Mouse (Mus musculus) neural tube, embryonic 11.5 days (tissue): ENCODE results near the gene Prcp. TPM values are rescaled to one million over a fixed set of nuclear protein-coding genes. Genes with fewer than 3 reads are reported as not detected.
"Not testable (repeated sequence)": the region's sequence is repeated elsewhere in the genome, so short reads cannot be mapped to it uniquely, and the experiment has no call there.

Experiments used
- ATAC-seq: fragments of 200-750 bp; cut with Nextera tagmentation; 2 replicates; pipeline ENCODE4 v1.8.0; 2017; ENCODE audit warnings: moderate number of reproducible peaks, mild to moderate bottlenecking, moderate TSS enrichment, moderate library complexity; ENCODE audit not compliant: insufficient read depth, low FRiP score, low TSS enrichment
- DNase-seq: peaks from one replicate; pipeline ENCODE4 v3.0.0-alpha.2; 2015; ENCODE audit warnings: low spot score
- H3K27ac ChIP-seq: fragments of 300-500 bp; sonication (generic); 2 replicates; pipeline ENCODE4 v1.5.1; 2014; ENCODE audit warnings: low read depth, mild to moderate bottlenecking, low read length
- H3K27me3 ChIP-seq: fragments of 300-500 bp; sonication (generic); 2 replicates; pipeline ENCODE4 v1.6.1; 2014; ENCODE audit warnings: mild to moderate bottlenecking, low read length, mixed read lengths; ENCODE audit not compliant: control insufficient read depth, insufficient read depth
- H3K36me3 ChIP-seq: fragments of 300-500 bp; sonication (generic); 2 replicates; pipeline ENCODE4 v1.6.1; 2014; ENCODE audit warnings: mild to moderate bottlenecking, low read length, moderate library complexity, mixed read lengths; ENCODE audit not compliant: control insufficient read depth, insufficient read depth
- H3K4me1 ChIP-seq: fragments of 300-500 bp; sonication (generic); 2 replicates; pipeline ENCODE4 v1.6.1; 2014; ENCODE audit warnings: low read length, mixed read lengths; ENCODE audit not compliant: control insufficient read depth, insufficient read depth
- H3K4me2 ChIP-seq: fragments of 300-500 bp; sonication (generic); 2 replicates; pipeline ENCODE4 v1.6.1; 2014; ENCODE audit warnings: low read depth, mild to moderate bottlenecking, moderate library complexity
- H3K4me3 ChIP-seq: fragments of 300-500 bp; sonication (generic); 2 replicates; pipeline ENCODE4 v1.5.1; 2014; ENCODE audit warnings: low read depth, low read length
- H3K9ac ChIP-seq: fragments of 300-500 bp; sonication (generic); 2 replicates; pipeline ENCODE4 v1.6.1; 2014; ENCODE audit warnings: mild to moderate bottlenecking, low read length
- H3K9me3 ChIP-seq: fragments of 300-500 bp; sonication (generic); 2 replicates; pipeline ENCODE4 v1.6.1; 2016; ENCODE audit warnings: low read length; ENCODE audit not compliant: control insufficient read depth
- WGBS: fragments of 180-500 bp; shearing (Covaris S2); extraction: QIAGEN DNeasy Blood & Tissue Kit; methylation state at CpG from one replicate; pipeline ENCODE4 v1.1.7; 2014; 5-methylcytosine and 5-hydroxymethylcytosine counted together
- polyA plus RNA-seq: library from polyadenylated mRNA; unstranded; fragments of >200 nt; fragmentation: Nextera tagmentation; extraction: Ambion mirVana; gene quantifications from 2 replicates; pipeline ENCODE4 v1.2.1, GENCODE M21; 2014

Prcp gene
- polyA plus RNA-seq, 1 experiment from 2014 or later = 18.4 TPM

GRCm38 (mm10) chr7:92897021-92897420 is 22.8 kb downstream of the Prcp start:
- no peaks in the 10 kb centered on the region for H3K9me3 ChIP-seq
- no peaks in the 10 kb centered on the region for H3K4me1 ChIP-seq
- H3K4me2 ChIP-seq = no peak overlapping the region
- no peak overlapping the region for H3K27ac ChIP-seq
- DNase-seq (no peak), ATAC-seq (peak; percentile 61; the same call in 1 of the 2 replicates)
- WGBS = 65% methylated on average over 2 of the region's 2 CpGs
- H3K9ac ChIP-seq = no peak overlapping the region
- no peaks in the 10 kb centered on the region for H3K27me3 ChIP-seq
- no peaks in the 10 kb centered on the region for H3K36me3 ChIP-seq
- no peak overlapping the region for H3K4me3 ChIP-seq

GRCm38 (mm10) chr7:92903360-92904038 is 29.2 kb downstream of the Prcp start:
- Histone ChIP-seq H3K27me3 (no peaks in the 10 kb centered on the region), H3K36me3 (no peaks in the 10 kb centered on the region), H3K9me3 (no peaks in the 10 kb centered on the region), H3K27ac (no peak overlapping the region), H3K4me2 (no peak overlapping the region), H3K9ac (no peak overlapping the region), H3K4me1 (no peaks in the 10 kb centered on the region), H3K4me3 (no peak overlapping the region)
- peak; percentile 76 for DNase-seq
- WGBS = 55% methylated on average over 7 of the region's 7 CpGs
- peak; percentile 89 for ATAC-seq

GRCm38 (mm10) chr7:92904285-92904684 is 30.0 kb downstream of the Prcp start:
- not testable (repeated sequence) for H3K4me2 ChIP-seq, H3K4me3 ChIP-seq, H3K9ac ChIP-seq, H3K9me3 ChIP-seq, H3K4me1 ChIP-seq, H3K36me3 ChIP-seq, H3K27ac ChIP-seq, ATAC-seq, H3K27me3 ChIP-seq, DNase-seq
- 58% methylated on average over 7 of the region's 7 CpGs for WGBS

GRCm38 (mm10) chr7:92920172-92920856 is 46.0 kb downstream of the Prcp start:
- no peaks in the 10 kb centered on the region for H3K9me3 ChIP-seq
- 88% methylated on average over 6 of the region's 6 CpGs for WGBS
- no peak for DNase-seq
- no peak overlapping the region for H3K4me2 ChIP-seq
- H3K27ac ChIP-seq = no peak overlapping the region
- H3K4me1 ChIP-seq = no peaks in the 10 kb centered on the region
- no peak for ATAC-seq
- no peak overlapping the region for H3K9ac ChIP-seq
- no peaks in the 10 kb centered on the region for H3K27me3 ChIP-seq
- no peaks in the 10 kb centered on the region for H3K36me3 ChIP-seq
- H3K4me3 ChIP-seq = no peak overlapping the region

- 86% methylated on average over 2 of the region's 2 CpGs for WGBS
- H3K36me3 ChIP-seq = no peaks in the 10 kb centered on the region
- H3K9me3 ChIP-seq = no peaks in the 10 kb centered on the region
- H3K27ac ChIP-seq = no peak overlapping the region
- no peaks in the 10 kb centered on the region for H3K4me1 ChIP-seq
- DNase-seq (no peak), ATAC-seq (no peak)
- no peak overlapping the region for H3K4me2 ChIP-seq
- H3K4me3 ChIP-seq = no peak overlapping the region
- H3K9ac ChIP-seq = no peak overlapping the region
- no peaks in the 10 kb centered on the region for H3K27me3 ChIP-seq
Observed at GRCm38 (mm10) chr7:92920857-92921172, 46.5 kb downstream of the Prcp start.

GRCm38 (mm10) chr7:92932792-92933191 is 58.5 kb downstream of the Prcp start:
- no peak for ATAC-seq
- Histone ChIP-seq H3K27ac (no peak overlapping the region), H3K27me3 (no peaks in the 10 kb centered on the region), H3K36me3 (no peaks in the 10 kb centered on the region), H3K4me1 (no peaks in the 10 kb centered on the region), H3K4me2 (no peak overlapping the region), H3K9me3 (no peaks in the 10 kb centered on the region), H3K4me3 (no peak overlapping the region), H3K9ac (no peak overlapping the region)
- 87% methylated on average over 8 of the region's 8 CpGs for WGBS
- no peak for DNase-seq

- not testable (repeated sequence) for H3K4me1 ChIP-seq, H3K27ac ChIP-seq, H3K4me2 ChIP-seq, H3K27me3 ChIP-seq, H3K9ac ChIP-seq, DNase-seq, ATAC-seq, H3K4me3 ChIP-seq, H3K9me3 ChIP-seq, H3K36me3 ChIP-seq
- WGBS = 70% methylated on average over 4 of the region's 4 CpGs
Observed at GRCm38 (mm10) chr7:92933308-92933948, 59.2 kb downstream of the Prcp start.

- DNase-seq (no peak), ATAC-seq (no peak)
- H3K36me3 ChIP-seq = no peaks in the 10 kb centered on the region
- H3K4me1 ChIP-seq = no peaks in the 10 kb centered on the region
- no peak overlapping the region for H3K4me2 ChIP-seq
- H3K4me3 ChIP-seq = no peak overlapping the region
- no peaks in the 10 kb centered on the region for H3K27me3 ChIP-seq
- H3K27ac ChIP-seq = no peak overlapping the region
- 68% methylated on average over 5 of the region's 5 CpGs for WGBS
- H3K9me3 ChIP-seq = no peaks in the 10 kb centered on the region
- no peak overlapping the region for H3K9ac ChIP-seq
Observed at GRCm38 (mm10) chr7:92936747-92937146, 62.5 kb downstream of the Prcp start.

- no peaks in the 10 kb centered on the region for H3K4me1 ChIP-seq
- H3K27me3 ChIP-seq = no peaks in the 10 kb centered on the region
- no peak overlapping the region for H3K27ac ChIP-seq
- no peaks in the 10 kb centered on the region for H3K9me3 ChIP-seq
- no peak overlapping the region for H3K4me3 ChIP-seq
- ATAC-seq = no peak
- no peak overlapping the region for H3K4me2 ChIP-seq
- H3K9ac ChIP-seq = no peak overlapping the region
- no peaks in the 10 kb centered on the region for H3K36me3 ChIP-seq
- 25% methylated on average over 6 of the region's 6 CpGs for WGBS
- DNase-seq = peak; percentile 47
Observed at GRCm38 (mm10) chr7:92937955-92938354, 63.7 kb downstream of the Prcp start.
